Mouse (Mus musculus): ENCODE measurements at regions not wholly inside any gene's neighbourhood (a gene's known extent, or its start where the extent isn't known, plus 50 kb on each side); places are given as distances from the start of the nearest gene placed in this dataset.

- ATAC-seq, result no peak
- no peak overlapping the region for H3K27ac ChIP-seq
Measured at GRCm38 (mm10) chr4:152725423-152725822, 247.8 kb upstream of the Kcnab2 start.

DNA sequence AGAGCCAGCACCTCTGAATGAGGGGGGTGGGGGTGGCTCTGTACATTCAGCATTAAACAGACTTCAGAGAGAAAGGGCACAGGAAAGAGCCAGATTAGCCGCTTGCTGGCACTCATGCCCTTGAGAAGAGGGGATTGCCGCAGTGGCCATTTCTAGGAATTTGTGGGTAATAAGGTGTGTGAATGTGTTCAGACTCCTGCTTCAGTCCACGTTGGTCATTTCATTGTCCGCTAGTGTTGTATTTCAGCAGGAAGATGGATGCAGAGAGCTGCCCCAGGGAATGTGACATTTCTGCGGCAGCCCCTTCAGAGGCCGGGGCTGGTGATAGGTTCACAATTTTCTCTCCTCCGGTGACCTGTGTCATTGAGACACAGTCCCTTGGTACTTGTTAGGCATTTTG is 247.1 kb upstream of the Kcnab2 start:
- no peaks in the 10 kb centered on the region for H3K27me3 ChIP-seq (replicated peaks)
- no peak for ATAC-seq
- 64% methylated on average over 7 of the region's 7 CpGs for WGBS

More at GRCm38 (mm10) chr4:152725423-152725822, 247.8 kb upstream of the Kcnab2 start:
- no peaks in the 10 kb centered on the region for H3K27me3 ChIP-seq (replicated peaks)
- H3K4me3 ChIP-seq (replicated peaks), result no peak overlapping the region
- no peaks in the 10 kb centered on the region for H3K36me3 ChIP-seq
- 53% methylated on average over 6 of the region's 6 CpGs for WGBS
- H3K4me2 ChIP-seq (replicated peaks), result no peak overlapping the region
- H3K9ac ChIP-seq, result no peak overlapping the region
- H3K4me1 ChIP-seq (replicated peaks), result no peaks in the 10 kb centered on the region
- H3K9me3 ChIP-seq, result no peaks in the 10 kb centered on the region

GRCm38 (mm10) chr4:152724026-152724425 is 246.4 kb upstream of the Kcnab2 start:
- Histone ChIP-seq H3K4me3 (replicated peaks) (no peak overlapping the region), H3K4me2 (replicated peaks) (no peak overlapping the region), H3K9ac (no peak overlapping the region), H3K4me1 (replicated peaks) (no peaks in the 10 kb centered on the region), H3K36me3 (no peaks in the 10 kb centered on the region), H3K9me3 (no peaks in the 10 kb centered on the region), H3K27me3 (replicated peaks) (no peaks in the 10 kb centered on the region), H3K27ac (no peak overlapping the region)
- 71% methylated on average over 10 of the region's 10 CpGs for WGBS
- no peak for ATAC-seq

More for the DNA sequence above, 247.1 kb upstream of the Kcnab2 start:
- Histone ChIP-seq H3K9ac (no peak overlapping the region), H3K4me2 (replicated peaks) (no peak overlapping the region), H3K27ac (no peak overlapping the region), H3K9me3 (no peaks in the 10 kb centered on the region), H3K4me1 (replicated peaks) (no peaks in the 10 kb centered on the region), H3K36me3 (no peaks in the 10 kb centered on the region), H3K4me3 (replicated peaks) (no peak overlapping the region)

DNA sequence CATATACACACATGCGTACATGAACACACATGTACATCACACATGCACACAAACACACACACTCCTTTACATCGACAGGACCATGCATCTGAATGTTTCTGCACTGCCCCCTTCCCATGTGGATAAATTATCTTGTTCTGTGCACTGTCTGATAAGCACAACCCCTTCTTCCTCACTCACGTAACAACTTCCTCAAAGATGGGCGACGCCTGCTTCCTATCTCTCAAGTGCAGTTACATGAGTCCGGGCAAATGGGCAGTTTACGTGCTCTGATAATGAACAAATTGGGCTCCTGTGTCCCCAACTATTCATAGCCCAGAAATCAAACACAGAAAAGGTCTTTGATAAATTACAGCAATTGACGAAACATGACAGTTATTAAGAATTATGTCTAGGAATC is 242.9 kb upstream of the Kcnab2 start:
- H3K4me1 ChIP-seq (replicated peaks), result no peaks in the 10 kb centered on the region
- H3K36me3 ChIP-seq, result no peaks in the 10 kb centered on the region
- H3K4me3 ChIP-seq (replicated peaks), result no peak overlapping the region
- no peak overlapping the region for H3K9ac ChIP-seq
- no peak overlapping the region for H3K27ac ChIP-seq
- H3K9me3 ChIP-seq, result no peaks in the 10 kb centered on the region
- no peak for ATAC-seq
- 74% methylated on average over 8 of the region's 8 CpGs for WGBS
- no peaks in the 10 kb centered on the region for H3K27me3 ChIP-seq (replicated peaks)
- H3K4me2 ChIP-seq (replicated peaks), result no peak overlapping the region

DNA sequence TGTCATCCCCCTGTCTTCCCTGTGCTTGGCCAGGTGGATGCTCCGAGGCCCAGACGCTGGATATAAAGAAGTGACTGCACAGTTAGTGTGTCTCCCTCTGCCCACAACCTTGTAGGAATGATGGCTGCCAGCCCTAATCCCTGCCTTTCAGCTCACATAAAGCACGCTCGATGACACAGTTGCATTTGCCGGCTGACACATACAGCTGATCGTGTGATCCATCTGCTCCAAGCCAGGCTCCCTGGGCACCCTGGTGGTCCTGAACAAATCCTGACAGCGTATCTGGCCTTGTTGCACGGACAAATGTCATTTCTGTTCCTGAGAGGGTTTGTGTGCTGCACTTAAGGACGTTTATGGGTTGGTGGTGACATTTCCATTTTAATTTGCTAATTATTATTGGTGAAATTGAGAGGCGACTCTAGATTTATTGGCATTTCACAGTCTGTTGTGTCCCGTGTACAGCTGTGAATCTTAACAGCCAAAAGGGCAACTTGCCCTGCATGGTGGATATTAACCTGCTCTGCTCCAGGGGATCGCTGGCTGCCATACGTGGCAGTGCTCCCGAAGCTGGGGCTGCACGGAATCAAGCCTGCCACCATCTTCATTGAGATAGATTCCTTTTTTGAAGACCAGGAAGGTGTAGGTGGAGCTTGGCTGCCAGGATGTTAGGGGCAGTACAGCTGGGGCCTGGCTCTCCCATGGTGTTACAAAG is 241.9 kb upstream of the Kcnab2 start:
- no peak overlapping the region for H3K4me3 ChIP-seq (replicated peaks)
- H3K9ac ChIP-seq, result no peak overlapping the region
- H3K4me1 ChIP-seq (replicated peaks), result no peaks in the 10 kb centered on the region
- no peak overlapping the region for H3K4me2 ChIP-seq (replicated peaks)
- no peaks in the 10 kb centered on the region for H3K36me3 ChIP-seq
- WGBS, result 83% methylated on average over 15 of the region's 15 CpGs
- no peaks in the 10 kb centered on the region for H3K9me3 ChIP-seq
- no peaks in the 10 kb centered on the region for H3K27me3 ChIP-seq (replicated peaks)
- no peak for ATAC-seq
- H3K27ac ChIP-seq, result no peak overlapping the region

- no peak for ATAC-seq
- Histone ChIP-seq H3K9ac (no peak overlapping the region), H3K4me1 (replicated peaks) (no peaks in the 10 kb centered on the region), H3K36me3 (no peaks in the 10 kb centered on the region), H3K4me3 (replicated peaks) (no peak overlapping the region), H3K27me3 (replicated peaks) (no peaks in the 10 kb centered on the region), H3K4me2 (replicated peaks) (no peak overlapping the region), H3K9me3 (no peaks in the 10 kb centered on the region), H3K27ac (no peak overlapping the region)
- WGBS, result 83% methylated on average over 5 of the region's 5 CpGs
Measured at GRCm38 (mm10) chr4:152710339-152710738, 232.7 kb upstream of the Kcnab2 start.

DNA sequence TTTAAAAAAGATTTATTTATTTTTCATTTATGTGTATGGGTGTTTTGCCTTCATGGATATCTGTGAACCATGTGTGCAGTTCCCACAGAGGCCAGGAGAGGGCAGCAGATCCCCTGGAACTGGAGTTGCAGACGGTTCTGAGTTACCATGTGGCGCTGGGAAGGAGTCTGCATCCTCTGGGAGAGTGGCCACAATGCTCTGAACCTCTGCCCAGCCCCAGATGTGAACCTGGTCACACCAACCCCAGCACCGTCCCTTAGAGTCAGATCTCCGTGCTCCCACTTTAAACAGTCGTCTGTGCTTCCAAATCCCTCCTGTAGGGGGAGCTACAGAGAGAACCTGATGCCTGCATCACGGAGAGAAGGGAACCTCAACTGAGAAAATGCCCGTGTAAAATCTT is 222.5 kb upstream of the Kcnab2 start:
- H3K4me3 ChIP-seq (replicated peaks), result no peak overlapping the region
- no peaks in the 10 kb centered on the region for H3K9me3 ChIP-seq
- WGBS, result 80% methylated on average over 7 of the region's 7 CpGs
- no peaks in the 10 kb centered on the region for H3K4me1 ChIP-seq (replicated peaks)
- H3K9ac ChIP-seq, result no peak overlapping the region
- no peak overlapping the region for H3K4me2 ChIP-seq (replicated peaks)
- no peaks in the 10 kb centered on the region for H3K36me3 ChIP-seq
- no peak for ATAC-seq
- no peak overlapping the region for H3K27ac ChIP-seq
- H3K27me3 ChIP-seq (replicated peaks), result no peaks in the 10 kb centered on the region

DNA sequence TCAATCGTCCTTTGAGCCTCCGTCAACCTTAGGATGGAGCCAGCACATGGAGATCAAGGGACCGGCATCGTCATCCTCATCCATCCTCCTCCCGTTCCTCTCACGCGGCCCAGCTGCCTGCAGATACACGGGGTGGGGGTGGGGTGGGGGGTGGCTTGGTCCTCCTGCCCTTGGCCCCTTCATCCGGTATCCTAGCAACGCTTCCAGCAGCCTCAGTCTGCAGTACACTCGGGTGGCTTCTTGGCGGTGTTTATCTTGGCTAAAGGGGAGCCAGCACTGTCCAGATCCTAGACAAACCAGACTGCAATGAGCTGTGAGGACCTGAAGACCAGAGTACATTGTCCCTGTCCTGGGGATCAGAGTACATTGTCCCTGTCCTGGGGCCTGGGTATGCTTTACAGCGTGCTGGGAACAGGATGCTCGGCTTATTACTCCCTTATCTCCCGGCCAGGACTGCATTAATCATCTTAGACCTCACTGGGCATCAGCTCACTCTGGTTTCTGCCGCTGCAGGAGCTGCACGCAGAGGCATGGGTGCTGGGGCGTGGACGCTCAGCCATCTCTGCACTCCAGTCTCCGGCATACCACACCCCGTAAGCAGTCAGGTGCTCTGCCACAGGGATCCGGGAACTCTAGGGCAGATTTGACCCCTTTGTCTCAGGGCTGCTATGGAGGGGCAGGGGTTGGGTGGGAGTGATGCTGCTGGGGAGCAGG is 219.7 kb upstream of the Kcnab2 start:
- no peak for ATAC-seq
- no peak overlapping the region for H3K27ac ChIP-seq
- H3K4me3 ChIP-seq (replicated peaks), result no peak overlapping the region
- 19% methylated on average over 22 of the region's 22 CpGs for WGBS
- H3K4me2 ChIP-seq (replicated peaks), result no peak overlapping the region
- no peaks in the 10 kb centered on the region for H3K9me3 ChIP-seq
- no peaks in the 10 kb centered on the region for H3K4me1 ChIP-seq (replicated peaks)
- no peaks in the 10 kb centered on the region; the same call in 1 of the 2 replicates for H3K27me3 ChIP-seq (replicated peaks)
- no peak overlapping the region for H3K9ac ChIP-seq
- H3K36me3 ChIP-seq, result no peaks in the 10 kb centered on the region

DNA sequence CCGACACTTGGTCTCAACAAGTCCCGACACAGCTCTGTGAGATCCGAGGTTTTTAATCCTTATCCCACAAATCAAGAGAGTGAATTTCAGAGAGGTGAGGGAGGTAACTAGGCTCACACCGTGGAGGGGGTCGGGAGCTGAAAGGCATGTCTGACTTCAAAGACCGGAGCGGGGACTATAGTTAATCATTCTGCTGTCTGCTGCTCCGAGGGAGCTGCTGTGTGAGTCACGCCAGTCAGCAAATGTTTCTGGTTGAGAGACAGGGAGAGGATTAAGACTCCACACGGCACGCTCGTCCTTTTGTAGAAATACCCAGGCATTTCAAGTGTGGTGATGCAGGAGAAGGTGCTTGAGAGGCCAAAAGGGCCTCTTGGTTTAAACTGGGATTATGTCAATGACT is 214.1 kb upstream of the Kcnab2 start:
- Histone ChIP-seq H3K9me3 (no peaks in the 10 kb centered on the region), H3K9ac (no peak overlapping the region), H3K4me1 (replicated peaks) (no peaks in the 10 kb centered on the region), H3K4me2 (replicated peaks) (no peak overlapping the region), H3K27ac (no peak overlapping the region), H3K36me3 (no peaks in the 10 kb centered on the region), H3K27me3 (replicated peaks) (no peaks in the 10 kb centered on the region; the same call in 1 of the 2 replicates), H3K4me3 (replicated peaks) (no peak overlapping the region)
- 30% methylated on average over 12 of the region's 12 CpGs for WGBS
- ATAC-seq, result no peak

- no peaks in the 10 kb centered on the region for H3K4me1 ChIP-seq (replicated peaks)
- H3K4me3 ChIP-seq (replicated peaks), result no peak overlapping the region
- H3K4me2 ChIP-seq (replicated peaks), result no peak overlapping the region
- no peaks in the 10 kb centered on the region; the same call in 1 of the 2 replicates for H3K27me3 ChIP-seq (replicated peaks)
- no peaks in the 10 kb centered on the region for H3K36me3 ChIP-seq
- no peak for ATAC-seq
- H3K27ac ChIP-seq, result no peak overlapping the region
- 79% methylated on average over 13 of the region's 13 CpGs for WGBS
- no peak overlapping the region for H3K9ac ChIP-seq
- H3K9me3 ChIP-seq, result no peaks in the 10 kb centered on the region
Measured at GRCm38 (mm10) chr4:152691302-152691701, 213.6 kb upstream of the Kcnab2 start.

- Histone ChIP-seq H3K27me3 (replicated peaks) (no peaks in the 10 kb centered on the region; the same call in 1 of the 2 replicates), H3K36me3 (no peaks in the 10 kb centered on the region), H3K4me1 (replicated peaks) (no peaks in the 10 kb centered on the region), H3K9ac (no peak overlapping the region), H3K27ac (no peak overlapping the region), H3K9me3 (no peaks in the 10 kb centered on the region), H3K4me2 (replicated peaks) (no peak overlapping the region), H3K4me3 (replicated peaks) (no peak overlapping the region)
- ATAC-seq, result no peak
- 86% methylated on average over 4 of the region's 4 CpGs for WGBS
Measured at GRCm38 (mm10) chr4:152690766-152691165, 213.1 kb upstream of the Kcnab2 start.

DNA sequence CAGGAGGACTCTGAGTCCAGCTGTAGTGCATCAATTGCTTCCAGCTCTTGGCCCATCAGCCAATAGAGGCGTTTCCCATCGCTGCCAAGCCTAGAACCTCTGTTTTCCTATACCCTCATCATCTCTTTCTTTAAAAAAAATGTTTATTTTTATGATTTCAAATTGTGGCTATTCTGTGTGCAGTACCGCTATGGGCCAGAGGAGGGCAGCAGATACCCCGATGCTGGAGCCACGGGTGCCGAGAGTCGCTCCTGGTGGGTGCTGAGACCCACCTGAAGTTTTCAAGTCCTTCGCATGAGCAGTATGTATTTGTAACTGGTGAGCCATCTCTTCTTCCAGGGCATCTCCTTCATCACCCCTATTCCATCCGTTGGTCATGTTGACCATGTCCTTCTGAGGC is 212.2 kb upstream of the Kcnab2 start:
- H3K4me3 ChIP-seq (replicated peaks), result no peak overlapping the region
- H3K36me3 ChIP-seq, result no peaks in the 10 kb centered on the region
- ATAC-seq, result no peak
- no peaks in the 10 kb centered on the region for H3K4me1 ChIP-seq (replicated peaks)
- H3K4me2 ChIP-seq (replicated peaks), result no peak overlapping the region
- no peak overlapping the region for H3K27ac ChIP-seq
- 85% methylated on average over 9 of the region's 9 CpGs for WGBS
- H3K27me3 ChIP-seq (replicated peaks), result no peaks in the 10 kb centered on the region; the same call in 1 of the 2 replicates
- H3K9me3 ChIP-seq, result no peaks in the 10 kb centered on the region
- H3K9ac ChIP-seq, result no peak overlapping the region

All from intestine, embryonic 15.5 days (tissue).